Mouse (Mus musculus) embryo, embryonic 11.5 days (tissue): ENCODE results near the gene Dkc1.
"Not testable (repeated sequence)": the region's sequence is repeated elsewhere in the genome, so short reads cannot be mapped to it uniquely, and the experiment has no call there.

Experiments used
- DNase-seq: peaks from one replicate; pipeline ENCODE4 v3.0.0-alpha.2; 2012; ENCODE audit warnings: low read depth, low spot score

Gene Dkc1

GRCm38 (mm10) chrX:75138182-75138581, 42.5 kb downstream of the Dkc1 start:
- DNase-seq = no peak

- DNase-seq = not testable (repeated sequence)
Measured at GRCm38 (mm10) chrX:75143124-75143555, 47.5 kb downstream of the Dkc1 start.

- no peak for DNase-seq
Measured at GRCm38 (mm10) chrX:75148414-75148813, 52.8 kb downstream of the Dkc1 start.

- no peak for DNase-seq
Measured at GRCm38 (mm10) chrX:75150304-75150703, 54.6 kb downstream of the Dkc1 start.

- DNase-seq = no peak
Measured at GRCm38 (mm10) chrX:75152249-75152648, 56.6 kb downstream of the Dkc1 start.

GRCm38 (mm10) chrX:75155576-75156243, 60.1 kb downstream of the Dkc1 start:
- peak; percentile 4 for DNase-seq
